Mouse (Mus musculus) megakaryocyte-erythroid progenitor cell, adult 5 weeks (primary cell): Measurements from ENCODE around the gene Lamp5. TPM values are rescaled to one million over a fixed set of nuclear protein-coding genes. Genes with fewer than 3 reads are reported as not detected.

Experiments used
- polyA plus RNA-seq: library from polyadenylated mRNA; stranded (reverse); fragments of >175 nt; gene quantifications from 2 replicates; pipeline ENCODE4 v1.2.3, GENCODE M21; 2012

The Lamp5 gene
- not detected in 2 replicates for polyA plus RNA-seq

GRCm38 (mm10) chr2:136051688-136052289, at the start of gene Lamp5:
Lamp5 (plus strand) TSS chr2:136052239.

